Mouse (Mus musculus) lung, adult 2 months (tissue): ENCODE results near the gene Abcb9. TPM values are rescaled to one million over a fixed set of nuclear protein-coding genes. Genes with fewer than 3 reads are reported as not detected.

Source experiments
- DNase-seq: peaks from one replicate; pipeline ENCODE4 v3.0.0; 2022
- H3K4me1 ChIP-seq: fragments of 200-500 bp; 2 replicates; pipeline ENCODE4 v1.6.1; 2011; ENCODE audit warnings: low read length; ENCODE audit not compliant: control insufficient read depth, insufficient read depth
- H3K4me3 ChIP-seq: fragments of 200-500 bp; replicated peaks from 2 replicates; pipeline ENCODE3; 2011; ENCODE audit warnings: low read depth, mild to moderate bottlenecking, control low read depth, low read length; ENCODE audit errors: extremely low read depth
- CTCF ChIP-seq: fragments of 200-500 bp; IDR thresholded peaks from 2 replicates; pipeline ENCODE4 v1.5.1; 2011; ENCODE audit warnings: mild to moderate bottlenecking, low read length, control low read depth; ENCODE audit not compliant: insufficient read depth
- POLR2A ChIP-seq: fragments of 200-500 bp; IDR thresholded peaks from 2 replicates; pipeline ENCODE4 v1.6.1; 2011; ENCODE audit warnings: low read depth, mild to moderate bottlenecking, control low read depth, low read length, borderline replicate concordance; ENCODE audit errors: extremely low read depth
- WGBS: fragments of 180-500 bp; shearing (Covaris S2); methylation state at CpG from one replicate; pipeline ENCODE4 v1.1.7; 2018; 5-methylcytosine and 5-hydroxymethylcytosine counted together
- polyA plus RNA-seq: library from polyadenylated mRNA; depleted of rRNA; stranded (reverse); fragments of >200 nt; gene quantifications from 2 replicates; pipeline ENCODE4 v1.2.3, GENCODE M21; 2012

Abcb9 gene
- polyA plus RNA-seq, 1 experiment = 7.8 TPM

DNA sequence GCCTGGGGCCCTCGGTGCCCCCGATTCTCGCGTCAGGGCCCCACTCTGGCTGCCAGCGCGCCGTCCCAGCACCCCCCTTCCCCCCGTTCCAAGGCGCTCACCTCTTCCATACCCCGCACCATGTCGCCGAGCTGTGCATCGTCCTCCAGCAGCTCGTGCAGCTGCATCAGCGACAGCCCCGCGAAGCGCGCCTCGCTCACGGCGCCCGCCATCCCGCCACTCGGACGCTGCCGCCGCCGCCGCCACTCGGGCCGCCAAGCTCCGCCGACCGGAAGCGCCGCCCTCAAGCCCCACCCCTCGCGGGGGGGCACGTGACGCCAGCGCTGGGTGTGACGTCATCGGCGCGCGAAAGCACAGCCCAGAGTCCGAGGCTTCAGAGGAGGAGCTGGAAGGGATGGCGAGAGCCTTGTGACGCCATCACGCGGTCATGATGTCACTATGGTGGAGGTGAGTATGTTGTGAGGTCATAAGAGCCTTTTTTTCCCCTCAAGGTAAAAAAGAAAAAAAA, 63.5 kb downstream of the Abcb9 start, which contains the start of gene Vps37b:
Vps37b (minus strand) TSS at position 270 of the 508 bp plus-strand sequence.
- peak within 1 kb of the TSS; percentile 95 for H3K4me3 ChIP-seq
- WGBS = under 1% methylated on average over 52 of the region's 52 CpGs
- no peak for TF ChIP-seq CTCF
- peak; percentile 89 for TF ChIP-seq POLR2A
- H3K4me1 ChIP-seq = peaks cover 7% of the 10 kb centered on the region
- peak; percentile 89 for DNase-seq

DNA sequence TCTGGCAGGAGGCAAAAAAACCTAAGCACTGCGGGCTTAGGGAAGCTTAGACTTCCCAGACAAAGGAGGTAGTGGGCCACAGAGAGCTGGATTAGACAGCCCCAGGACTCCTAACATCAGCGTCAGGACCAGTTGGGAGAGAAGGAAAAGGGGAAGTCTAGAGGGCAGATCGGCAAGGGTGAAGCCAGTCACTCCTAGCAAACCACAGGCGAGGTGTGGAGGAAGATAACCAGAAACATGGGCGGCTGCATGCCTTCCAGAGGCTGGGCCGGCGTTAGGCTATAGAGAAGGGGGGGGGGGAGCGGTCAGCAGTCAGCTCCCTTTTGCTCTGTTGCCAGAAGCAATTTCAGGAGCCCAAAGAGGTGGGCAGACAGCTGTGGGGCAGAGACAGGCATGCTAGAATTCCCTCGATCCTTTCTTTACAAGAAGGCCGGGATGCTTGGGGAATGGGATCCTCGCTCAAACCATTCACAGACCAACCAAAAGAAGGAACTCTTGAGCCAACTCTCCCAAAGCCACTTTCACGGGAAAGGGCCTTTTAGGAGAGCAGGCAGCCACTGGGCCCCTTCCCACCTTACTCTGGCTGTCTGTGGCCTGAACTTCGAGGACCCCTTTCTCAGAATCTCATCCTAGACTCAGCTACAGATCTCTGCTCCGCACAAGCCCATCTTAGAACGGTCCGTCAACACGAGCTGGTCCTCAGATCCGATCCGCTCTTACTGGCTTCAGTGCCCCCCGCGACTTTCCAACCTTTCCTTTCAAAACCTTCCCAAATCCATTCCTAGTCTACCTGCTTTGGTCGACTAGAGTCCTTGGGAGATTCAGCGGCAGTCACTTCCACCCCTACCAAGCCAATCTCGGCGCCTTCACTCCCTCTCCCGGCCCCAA, 64.3 kb downstream of the Abcb9 start:
- H3K4me3 ChIP-seq = peak overlapping the region; percentile 95
- 2% methylated on average over 25 of the region's 26 CpGs for WGBS

DNA sequence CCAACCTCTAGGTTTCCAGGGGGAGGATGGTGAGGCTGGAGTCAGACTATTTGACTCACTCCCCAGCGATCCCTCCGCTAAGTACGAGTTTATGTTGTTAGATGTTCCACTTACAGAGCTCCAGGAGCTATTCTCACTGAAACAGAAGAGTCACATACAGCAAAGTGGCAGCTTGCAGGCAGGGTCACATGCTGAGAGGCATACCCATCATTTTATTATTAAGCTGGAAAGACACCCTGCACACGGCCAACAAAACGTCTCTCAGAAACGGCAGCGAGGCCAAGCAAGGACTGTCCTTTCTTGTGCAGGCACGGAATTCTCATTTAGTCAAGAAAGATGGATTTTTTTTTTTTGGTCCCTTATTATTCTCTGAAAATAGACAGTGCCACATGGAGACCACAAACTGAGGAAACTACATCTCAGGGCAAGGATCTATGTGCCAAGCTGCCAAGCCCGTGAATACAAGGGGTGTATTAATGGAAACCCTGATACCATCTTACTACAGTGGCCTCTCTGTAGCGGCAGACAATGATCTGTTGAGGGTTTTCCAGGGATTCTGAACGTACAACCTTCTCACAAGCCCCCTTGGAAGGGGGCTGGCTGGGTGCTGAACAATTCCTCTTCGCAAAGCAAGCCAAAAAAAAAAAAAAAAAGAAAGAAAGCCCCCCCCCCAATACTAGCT, 65.1 kb downstream of the Abcb9 start:
- Histone ChIP-seq H3K4me3 (peak overlapping the region; percentile 46), H3K4me1 (peaks cover 17% of the 10 kb centered on the region)
- 39% methylated on average over 12 of the region's 12 CpGs for WGBS
- no peak for TF ChIP-seq CTCF
- no peak for TF ChIP-seq POLR2A
- no peak for DNase-seq

More for the DNA sequence above, 64.3 kb downstream of the Abcb9 start:
- TF ChIP-seq CTCF (no peak), POLR2A (0 out of 2 replicates have a peak, but pooled peaks have one; percentile 3)
- no peak for DNase-seq
- H3K4me1 ChIP-seq = peaks cover 9% of the 10 kb centered on the region

DNA sequence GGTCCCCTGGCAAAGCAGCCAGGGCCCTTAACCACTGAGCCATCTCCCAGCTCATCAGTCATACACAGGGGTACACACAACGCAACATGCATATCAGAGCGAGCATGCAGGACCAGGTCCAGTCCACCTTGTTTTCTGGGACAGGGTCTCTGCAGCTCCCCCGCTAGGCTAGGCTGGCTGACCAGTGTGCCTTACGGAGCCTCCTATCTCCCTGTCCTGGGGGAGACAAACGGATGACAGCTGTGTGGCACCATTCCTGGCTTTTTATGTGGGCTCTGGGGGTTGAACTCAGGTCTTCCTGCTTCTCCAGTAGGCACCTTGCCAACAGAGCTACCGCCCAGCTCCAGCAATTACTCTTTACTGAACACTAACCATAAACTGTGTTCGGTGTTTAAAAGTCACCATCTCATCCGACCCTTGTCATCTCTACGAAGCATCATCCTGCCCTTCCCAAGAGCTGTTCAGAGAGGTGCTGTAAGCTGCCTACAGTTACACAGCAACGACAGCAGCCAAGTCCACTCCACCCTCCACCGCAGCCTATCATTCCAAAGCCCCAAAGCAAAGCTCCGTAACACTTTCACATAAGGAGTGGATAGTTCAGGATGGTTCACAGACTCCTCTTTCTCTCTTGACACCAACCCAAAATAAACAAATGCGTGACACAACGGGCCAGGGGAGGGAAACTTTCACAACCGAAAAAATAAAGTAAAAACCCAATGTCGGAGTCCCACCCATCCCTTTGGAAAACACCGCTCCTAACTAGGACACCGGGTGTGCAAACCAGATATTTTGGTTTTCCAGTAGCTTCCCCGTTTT, 66.2 kb downstream of the Abcb9 start:
- H3K4me3 ChIP-seq = no peak overlapping the region

DNA sequence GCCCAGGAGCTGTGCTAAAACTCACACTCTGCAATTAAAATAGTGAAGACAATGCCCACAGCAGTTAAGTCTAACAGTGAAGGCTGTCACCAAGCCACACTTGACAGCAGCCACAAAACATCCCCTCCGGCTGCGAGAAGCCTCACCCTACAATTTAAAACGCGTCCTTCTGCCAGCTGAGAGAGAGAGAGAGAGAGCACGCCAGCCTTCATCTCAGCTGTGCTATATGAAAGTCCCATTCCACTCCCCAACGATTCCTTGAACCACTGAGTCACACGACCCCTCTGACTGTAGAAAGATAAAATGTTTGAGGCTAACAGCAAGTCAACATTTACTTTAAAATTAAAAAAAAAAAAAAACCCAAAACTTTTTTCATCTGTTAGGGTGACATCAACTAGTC, 66.9 kb downstream of the Abcb9 start:
- WGBS = 63% methylated on average over 7 of the region's 7 CpGs
- H3K4me3 ChIP-seq = no peak overlapping the region
- H3K4me1 ChIP-seq = peaks cover 19% of the 10 kb centered on the region
- TF ChIP-seq POLR2A (no peak), CTCF (no peak)
- DNase-seq = no peak

More for the DNA sequence above, 66.2 kb downstream of the Abcb9 start:
- peaks cover 19% of the 10 kb centered on the region for H3K4me1 ChIP-seq
- 46% methylated on average over 19 of the region's 19 CpGs for WGBS
- DNase-seq = no peak
- TF ChIP-seq POLR2A (no peak), CTCF (no peak)

DNA sequence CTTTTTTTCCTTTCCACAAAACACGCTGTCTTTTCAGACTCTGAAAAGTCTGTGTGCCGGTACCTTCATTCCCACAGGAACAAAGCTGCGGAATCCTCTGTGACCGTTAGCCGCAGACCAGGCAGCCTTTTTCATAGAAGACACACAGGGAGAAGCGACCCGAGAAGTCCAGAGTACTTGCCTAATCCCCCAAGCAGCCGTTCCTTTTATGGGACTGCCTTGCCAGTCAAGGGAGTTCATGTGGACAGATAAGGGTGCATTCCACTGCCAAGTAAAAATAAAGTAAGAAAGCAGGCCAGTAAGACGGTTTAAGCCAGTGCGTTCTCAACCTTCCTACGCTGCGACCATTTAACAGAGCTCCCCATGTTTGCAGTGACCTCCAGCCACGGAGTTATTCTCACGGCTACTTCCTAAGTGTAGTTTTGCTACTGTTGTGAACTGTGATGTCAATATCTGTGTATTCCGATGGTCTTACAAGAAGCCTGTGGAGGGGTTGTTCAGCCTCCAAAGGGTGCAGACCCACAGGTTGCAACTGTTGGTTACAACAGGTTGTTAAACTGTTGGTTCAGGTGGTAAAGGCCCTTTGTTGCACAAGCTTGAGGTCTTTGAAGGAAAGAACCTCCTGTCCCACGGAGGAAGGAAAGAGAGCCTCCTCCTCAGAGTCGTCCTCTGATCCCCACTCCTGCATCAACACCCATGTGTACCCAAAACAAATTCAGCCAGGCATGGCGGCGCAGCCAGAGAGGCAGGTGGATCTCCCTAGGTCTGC, 67.7 kb downstream of the Abcb9 start:
- TF ChIP-seq POLR2A (no peak), CTCF (no peak)
- Histone ChIP-seq H3K4me1 (peaks cover 19% of the 10 kb centered on the region), H3K4me3 (no peak overlapping the region)
- WGBS = 62% methylated on average over 19 of the region's 19 CpGs
- DNase-seq = no peak

DNA sequence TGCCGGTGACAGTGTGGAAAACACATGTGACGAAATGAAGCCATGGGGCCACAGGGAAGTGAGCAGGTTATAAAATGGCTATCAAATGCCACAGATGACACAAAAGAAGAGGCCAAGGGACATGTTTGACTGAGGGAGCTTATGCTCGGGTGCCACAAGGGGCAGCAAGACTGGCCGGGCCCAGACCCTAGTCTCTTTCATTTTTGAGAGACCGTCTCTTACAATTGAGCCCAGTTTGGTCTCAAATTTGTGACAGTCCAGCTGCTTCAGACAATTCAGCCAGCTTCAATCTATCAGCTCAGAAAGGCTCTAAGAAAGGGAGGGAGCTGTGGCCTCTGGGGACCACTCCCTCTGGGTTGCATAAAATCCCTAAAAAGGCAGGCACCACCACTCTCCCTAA, 69.0 kb downstream of the Abcb9 start:
- no peak for TF ChIP-seq CTCF
- no peak for TF ChIP-seq POLR2A
- peaks cover 21% of the 10 kb centered on the region for H3K4me1 ChIP-seq
- WGBS = 76% methylated on average over 5 of the region's 5 CpGs
- no peak overlapping the region for H3K4me3 ChIP-seq
- no peak for DNase-seq

DNA sequence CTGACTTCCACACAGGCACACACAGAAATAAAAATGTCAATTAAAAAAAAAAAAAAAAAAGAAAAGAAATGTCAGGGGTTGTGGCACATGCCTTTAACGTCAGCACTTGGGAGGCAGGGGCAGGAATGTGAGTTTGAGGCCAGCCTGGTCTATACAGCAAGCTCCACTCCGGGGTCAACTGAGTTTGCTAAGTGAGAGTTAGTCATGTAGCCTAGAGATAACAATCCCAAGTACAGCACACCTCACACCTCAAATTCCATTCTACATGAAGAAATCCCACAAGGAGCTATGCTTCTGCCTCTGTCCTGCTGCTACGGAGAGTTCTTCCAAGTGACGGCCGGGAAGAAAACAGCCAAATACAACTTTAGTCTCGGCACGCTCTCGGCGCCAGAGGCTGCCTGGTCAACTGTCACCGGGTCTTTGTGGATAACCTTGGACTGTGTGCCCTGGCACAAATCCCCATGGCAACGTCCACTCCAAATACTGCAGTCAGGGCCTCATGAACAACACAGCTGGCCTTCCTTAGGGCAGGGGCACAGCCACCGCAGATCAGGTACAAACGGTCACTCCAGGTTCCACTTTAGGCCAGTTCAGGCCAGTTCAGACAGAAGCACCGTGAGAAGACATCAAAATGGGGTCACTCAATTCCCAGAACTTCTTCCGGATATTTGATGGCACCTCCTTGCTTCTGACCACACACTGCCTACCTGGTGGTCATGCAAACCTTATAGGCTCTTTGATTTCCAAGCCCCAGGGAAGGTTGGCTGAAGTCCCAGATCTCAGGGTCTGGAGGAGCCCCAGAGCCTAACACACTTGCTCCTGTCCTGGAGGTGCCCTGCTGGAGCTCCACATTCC, 69.8 kb downstream of the Abcb9 start:
- TF ChIP-seq CTCF (no peak), POLR2A (no peak)
- 54% methylated on average over 15 of the region's 15 CpGs for WGBS
- Histone ChIP-seq H3K4me1 (peaks cover 25% of the 10 kb centered on the region), H3K4me3 (no peak overlapping the region)
- no peak for DNase-seq
